In the genomic region with DNA sequence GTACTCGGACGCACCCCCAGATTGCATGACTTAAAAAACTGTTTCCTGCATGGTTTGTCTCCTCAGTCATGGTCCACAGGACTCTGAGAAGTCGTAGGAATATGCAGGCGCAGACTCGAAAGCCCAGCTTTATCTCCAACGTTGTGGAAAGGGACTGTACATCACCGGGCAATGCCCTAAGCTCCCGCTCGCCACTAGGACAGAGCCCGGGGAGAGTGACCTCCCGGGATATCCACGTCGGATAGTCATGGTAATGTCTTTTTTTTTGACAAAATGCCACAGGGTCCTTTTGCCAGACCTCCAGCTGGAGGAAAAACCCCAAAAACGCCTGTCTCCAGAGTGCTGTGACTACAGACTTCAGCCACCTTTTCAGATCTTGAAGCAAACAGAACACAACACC, we compare ENCODE assay signal across 8 mouse cellular contexts. TPM values are rescaled to one million over a fixed set of nuclear protein-coding genes. Genes with fewer than 3 reads are reported as not detected.
DNase-seq lines count a peak whose midpoint lies in the region; ATAC-seq and TF ChIP-seq lines count a peak whose summit lies in the region.

No protein-coding gene starts in this region.

- 0 out of 2 replicates have a peak overlapping the region, but pooled peaks have one; percentile 14 for H3K27ac ChIP-seq in spleen, adult 2 months (ENCODE audit: insufficient read depth, low read length)
- H3K27ac ChIP-seq in embryonic facial prominence, embryonic 10.5 days (replicated peaks), result peak overlapping the region; percentile 94
- H3K27ac ChIP-seq in limb, embryonic 14.5 days (replicated peaks; ENCODE audit: low read depth, low read length), result peak overlapping the region; percentile 91

- no peak for TF ChIP-seq POLR2A in spleen, adult 2 months (IDR thresholded peaks at IDR 0.05; ENCODE audit: low read depth, low read length)
- no peak for TF ChIP-seq POLR2A in limb, embryonic 14.5 days (IDR thresholded peaks at IDR 0.05; ENCODE audit: borderline replicate concordance, extremely low read depth, insufficient read depth, insufficient read length)

- no peak for ATAC-seq in limb, embryonic 14.5 days (ENCODE audit: low FRiP score, low read depth)

- H3K9ac ChIP-seq in limb, embryonic 14.5 days (ENCODE audit: low read depth, low read length, severe bottlenecking), result peak overlapping the region; percentile 89

- H3K9me3 ChIP-seq in embryonic facial prominence, embryonic 10.5 days, result no peaks in the 10 kb centered on the region
- H3K9me3 ChIP-seq in limb, embryonic 14.5 days (ENCODE audit: control insufficient read depth, low read length), result no peaks in the 10 kb centered on the region

- intact Hi-C loops in heart, postnatal 14 days (cut with DNase I), result loop anchor here (2.0 kb wide), 1 partner anchor 60 kb away; no protein-coding TSS in a partner anchor
- intact Hi-C loops in left cerebral cortex, postnatal 10 days (cut with DNase I), result loop anchor here (10.0 kb wide), 1 partner anchor 162 kb away; a partner anchor contains a TSS

- WGBS in spleen, adult 2 months, result under 1% methylated on average over 14 of the region's 14 CpGs
- WGBS in embryonic facial prominence, embryonic 10.5 days, result under 1% methylated on average over 14 of the region's 14 CpGs
- WGBS in limb, embryonic 14.5 days, result 1% methylated on average over 14 of the region's 14 CpGs

- DNase-seq in spleen, adult 2 months (ENCODE audit: low read depth in 1 of 2, low spot score in 2 of 2), result no peak
- DNase-seq in spleen, postnatal 14 days (ENCODE audit: low spot score in 2 of 2), result no peak
- DNase-seq in embryonic facial prominence, embryonic 10.5 days (ENCODE audit: low spot score), result peak; percentile 26
- peak; percentile 16 to 49 for DNase-seq in heart, postnatal 14 days
- no peak for DNase-seq in limb, embryonic 14.5 days (ENCODE audit: low spot score)
- peak; percentile 42 for DNase-seq in neural tube, embryonic 10.5 days (ENCODE audit: extremely low spot score, low spot score)
- DNase-seq in left cerebral cortex, adult 9 months (ENCODE audit: low spot score in 2 of 2), result no peak
- no peak for DNase-seq in left cerebral cortex, postnatal 10 days (ENCODE audit: extremely low spot score in 1 of 2, low spot score in 2 of 2)

- peaks cover 3% of the 10 kb centered on the region for H3K36me3 ChIP-seq in spleen, adult 2 months (ENCODE audit: control insufficient read depth, insufficient read depth, low read length)
- H3K36me3 ChIP-seq in embryonic facial prominence, embryonic 10.5 days (replicated peaks), result peaks cover 56% of the 10 kb centered on the region
- H3K36me3 ChIP-seq in limb, embryonic 14.5 days (ENCODE audit: control insufficient read depth, insufficient read depth, low read length), result peaks cover 37% of the 10 kb centered on the region

- TF ChIP-seq CTCF in spleen, adult 2 months (IDR thresholded peaks at IDR 0.05; ENCODE audit: extremely low read depth, insufficient read depth, insufficient read length, insufficient replicate concordance), result no peak

- 0 out of 2 replicates have a peak, but pooled peaks cover 2% of the 10 kb centered on the region for H3K4me1 ChIP-seq in spleen, adult 2 months (ENCODE audit: control insufficient read depth, insufficient read depth, insufficient read length)
- peaks cover 21% of the 10 kb centered on the region for H3K4me1 ChIP-seq in embryonic facial prominence, embryonic 10.5 days
- peaks cover 8% of the 10 kb centered on the region for H3K4me1 ChIP-seq in limb, embryonic 14.5 days (ENCODE audit: control insufficient read depth, insufficient read depth, low read length)

- peak overlapping the region; percentile 79 for H3K4me2 ChIP-seq in limb, embryonic 14.5 days (replicated peaks; ENCODE audit: low read depth, low read length, severe bottlenecking)

- peak overlapping the region; percentile 91 for H3K4me3 ChIP-seq in spleen, adult 2 months (ENCODE audit: extremely low read depth, insufficient read depth, insufficient read length)
- peak overlapping the region; percentile 86 for H3K4me3 ChIP-seq in embryonic facial prominence, embryonic 10.5 days
- H3K4me3 ChIP-seq in limb, embryonic 14.5 days (replicated peaks; ENCODE audit: low read length), result peak overlapping the region; percentile 86

- no peaks in the 10 kb centered on the region for H3K27me3 ChIP-seq in spleen, adult 2 months (ENCODE audit: control insufficient read depth, insufficient read depth, low read length)
- H3K27me3 ChIP-seq in embryonic facial prominence, embryonic 10.5 days (replicated peaks; ENCODE audit: low read depth, poor library complexity, severe bottlenecking), result no peaks in the 10 kb centered on the region
- no peaks in the 10 kb centered on the region for H3K27me3 ChIP-seq in limb, embryonic 14.5 days (ENCODE audit: control insufficient read depth, insufficient read depth, low read length)

RNA-seq across cellular contexts. Expression of a gene that starts 0.7 kb away (rescaled TPM):
- polyA plus RNA-seq in spleen, adult 2 months (2012; rRNA removed), result 10.5 and 11.5 TPM in 2 replicates
- 160 and 172 TPM in 2 replicates for polyA plus RNA-seq in embryonic facial prominence, embryonic 10.5 days (2016; fragmentation: Nextera tagmentation; extraction: Ambion mirVana)
- total RNA-seq in heart, postnatal 14 days (2021), result 10 to 100 TPM in 1 of 2 experiments, 1 to 10 TPM in 1; 9.5 to 13.3 TPM
- polyA plus RNA-seq in limb, embryonic 14.5 days (2012; rRNA removed), result 38.7 and 39.4 TPM in 2 replicates
- 41.3 and 42.0 TPM in 2 replicates for polyA plus RNA-seq in limb, embryonic 14.5 days (2014; fragmentation: Nextera tagmentation; extraction: Ambion mirVana)
- total RNA-seq in left cerebral cortex, postnatal 10 days (2021), result 10 to 100 TPM; 14.7 to 14.9 TPM

RNA-seq across cellular contexts. Expression of a gene that starts 23.4 kb away (rescaled TPM):
- 16.0 and 19.6 TPM in 2 replicates for polyA plus RNA-seq in spleen, adult 2 months (2012; rRNA removed)
- 83.5 and 83.8 TPM in 2 replicates for polyA plus RNA-seq in embryonic facial prominence, embryonic 10.5 days (2016; fragmentation: Nextera tagmentation; extraction: Ambion mirVana)
- total RNA-seq in heart, postnatal 14 days (2021), result 10 to 100 TPM; 21.6 to 24.6 TPM
- 30.4 and 36.6 TPM in 2 replicates for polyA plus RNA-seq in limb, embryonic 14.5 days (2012; rRNA removed)
- polyA plus RNA-seq in limb, embryonic 14.5 days (2014; fragmentation: Nextera tagmentation; extraction: Ambion mirVana), result 74.4 and 77.5 TPM in 2 replicates
- total RNA-seq in left cerebral cortex, postnatal 10 days (2021), result 10 to 100 TPM; 24.6 TPM

RNA-seq across cellular contexts. Expression of a gene that starts 49.6 kb away (rescaled TPM):
- 1.2 and 2.0 TPM in 2 replicates for polyA plus RNA-seq in spleen, adult 2 months (2012; rRNA removed)
- 1.3 and 1.8 TPM in 2 replicates for polyA plus RNA-seq in embryonic facial prominence, embryonic 10.5 days (2016; fragmentation: Nextera tagmentation; extraction: Ambion mirVana)
- total RNA-seq in heart, postnatal 14 days (2021), result under 1 TPM; 0.39 to 0.76 TPM
- 2.0 TPM in 2 replicates for polyA plus RNA-seq in limb, embryonic 14.5 days (2012; rRNA removed)
- 1.0 and 1.2 TPM in 2 replicates for polyA plus RNA-seq in limb, embryonic 14.5 days (2014; fragmentation: Nextera tagmentation; extraction: Ambion mirVana)
- 1 to 10 TPM in 1 of 2 experiments, under 1 TPM in 1; 0.79 to 1.3 TPM for total RNA-seq in left cerebral cortex, postnatal 10 days (2021)

Comparison
In these comparisons a context has a peak if more than half of its experiments do, and no peak if none do; other contexts are left out.
1. DNase-seq: peak in embryonic facial prominence, embryonic 10.5 days (single experiment), heart, postnatal 14 days (2 of 2) and neural tube, embryonic 10.5 days (single experiment); none in spleen, adult 2 months (0 of 2), spleen, postnatal 14 days (0 of 2), limb, embryonic 14.5 days (single experiment), left cerebral cortex, adult 9 months (0 of 2) and left cerebral cortex, postnatal 10 days (0 of 2).
2. H3K27ac ChIP-seq: peak in every context shown above with its lines; median percentile 94 in embryonic facial prominence, embryonic 10.5 days; 91 in limb, embryonic 14.5 days; 14 in spleen, adult 2 months.
3. Peak in every context shown above with its lines, with median percentiles within 50 percentile points of each other: H3K4me3 ChIP-seq.